Mouse (Mus musculus) MEL (cell line): ENCODE measurements around the gene Frrs1l. TPM values are rescaled to one million over a fixed set of nuclear protein-coding genes. Genes with fewer than 3 reads are reported as not detected.
A peak's percentile ranks its signal among the peaks of the same experiment; 100 is the strongest.

Experiments used
- DNase-seq: peaks from one replicate; pipeline ENCODE4 v3.0.0; 2011; ENCODE audit warnings: low read depth, low spot score
- H3K27ac ChIP-seq: 2 replicates; pipeline ENCODE4 v1.5.1; 2012; ENCODE audit warnings: low read depth, mild to moderate bottlenecking, control low read depth, low read length, moderate library complexity; ENCODE audit not compliant: control insufficient read depth
- H3K27me3 ChIP-seq, 2 experiments: fragments of 150-350 bp in 1 of 2; sonication (generic) in 1 of 2; 2 replicates each; pipeline ENCODE4 v1.6.1; 2012; ENCODE audit warnings: low read length in 2 of 2, mild to moderate bottlenecking in 2 of 2, improper control_type of control experiment in 1 of 2, moderate library complexity in 1 of 2; ENCODE audit not compliant: insufficient read depth in 2 of 2, control insufficient read depth in 1 of 2
- H3K36me3 ChIP-seq, 2 experiments: 2 replicates each; pipeline ENCODE4 v1.6.1; 2012 to 2014; ENCODE audit warnings: low read length in 2 of 2, improper control_type of control experiment in 1 of 2, inconsistent platforms in 1 of 2, mild to moderate bottlenecking in 1 of 2; ENCODE audit not compliant: insufficient read depth in 2 of 2, control insufficient read depth in 1 of 2
- H3K4me1 ChIP-seq, 2 experiments: fragments of 150-350 bp in 1 of 2; sonication (generic) in 1 of 2; 2 replicates each; pipeline ENCODE4 v1.6.1; 2012; ENCODE audit warnings: low read length in 2 of 2, improper control_type of control experiment in 1 of 2, mild to moderate bottlenecking in 1 of 2; ENCODE audit not compliant: insufficient read depth in 2 of 2, control insufficient read depth in 1 of 2
- H3K4me3 ChIP-seq, 2 experiments: fragments of 150-350 bp in 1 of 2; sonication (generic) in 1 of 2; 2 replicates each; pipeline ENCODE4 v1.5.1; 2012; ENCODE audit warnings: low read depth in 2 of 2, low read length in 2 of 2, mild to moderate bottlenecking in 2 of 2, moderate library complexity in 2 of 2, control low read depth in 1 of 2, improper control_type of control experiment in 1 of 2; ENCODE audit not compliant: control insufficient read depth in 1 of 2, insufficient read depth in 1 of 2
- H3K79me2 ChIP-seq: 2 replicates; pipeline ENCODE4 v1.6.1; 2012; ENCODE audit warnings: mild to moderate bottlenecking, low read length, moderate library complexity; ENCODE audit not compliant: control insufficient read depth, poor library complexity, insufficient read depth
- H3K9ac ChIP-seq: 2 replicates; pipeline ENCODE4 v1.6.1; 2012; ENCODE audit warnings: low read depth, mild to moderate bottlenecking, control low read depth, low read length, moderate library complexity; ENCODE audit not compliant: control insufficient read depth, poor library complexity, severe bottlenecking
- H3K9me3 ChIP-seq: fragments of 150-350 bp; sonication (generic); replicated peaks from 2 replicates; pipeline ENCODE4 v1.6.1; 2012; ENCODE audit warnings: mild to moderate bottlenecking, low read length, improper control_type of control experiment, moderate library complexity; ENCODE audit not compliant: insufficient read depth
- CHD2 ChIP-seq: IDR thresholded peaks from 2 replicates; pipeline ENCODE4 v1.6.1; 2011; ENCODE audit warnings: low read length, improper control_type of control experiment
- CTCF ChIP-seq, 3 experiments: IDR thresholded peaks in 2 of 3; conservative IDR thresholded peaks in 1 of 3; 2 replicates each; pipeline ENCODE4 v1.5.1; 2011 to 2012; ENCODE audit warnings: low read length in 3 of 3, low read depth in 2 of 3, mild to moderate bottlenecking in 2 of 3, improper control_type of control experiment in 1 of 3, inconsistent platforms in 1 of 3, mixed read lengths in 1 of 3, moderate library complexity in 1 of 3; ENCODE audit not compliant: control insufficient read depth in 1 of 3, insufficient read depth in 1 of 3, poor library complexity in 1 of 3, severe bottlenecking in 1 of 3
- JUND ChIP-seq: IDR thresholded peaks from 2 replicates; pipeline ENCODE4 v1.6.1; 2011; ENCODE audit warnings: low read depth, mild to moderate bottlenecking, improper control_type of control experiment, low read length
- MAFK ChIP-seq: IDR thresholded peaks from 2 replicates; pipeline ENCODE4 v1.6.1; 2011; ENCODE audit warnings: low read depth, mild to moderate bottlenecking, low read length, improper control_type of control experiment, borderline replicate concordance
- MAX ChIP-seq: IDR thresholded peaks from 2 replicates; pipeline ENCODE4 v1.6.1; 2011; ENCODE audit warnings: low read length, improper control_type of control experiment
- MAZ ChIP-seq: IDR thresholded peaks from 2 replicates; pipeline ENCODE4 v1.6.1; 2012; ENCODE audit warnings: low read depth, mild to moderate bottlenecking, inconsistent platforms, low read length, improper control_type of control experiment
- MEF2A ChIP-seq: IDR thresholded peaks from 2 replicates; pipeline ENCODE4 v1.6.1; 2014; ENCODE audit warnings: low read depth, mild to moderate bottlenecking, inconsistent platforms, low read length, improper control_type of control experiment; ENCODE audit not compliant: poor library complexity, insufficient replicate concordance, severe bottlenecking; ENCODE audit errors: extremely low read depth
- MXI1 ChIP-seq: IDR thresholded peaks from 2 replicates; pipeline ENCODE4 v1.6.1; 2011; ENCODE audit warnings: mild to moderate bottlenecking, low read depth, low read length, improper control_type of control experiment
- MYC ChIP-seq: IDR thresholded peaks from 2 replicates; pipeline ENCODE4 v1.6.1; 2011; ENCODE audit warnings: low read depth, mild to moderate bottlenecking, low read length, improper control_type of control experiment, moderate library complexity
- NELFE ChIP-seq: IDR thresholded peaks from 2 replicates; pipeline ENCODE4 v1.6.1; 2011; ENCODE audit warnings: low read depth, low read length, improper control_type of control experiment
- POLR2A ChIP-seq, 2 experiments: IDR thresholded peaks; 2 replicates each; pipeline ENCODE4 v1.6.1; 2011 to 2012; ENCODE audit warnings: low read length in 2 of 2, mild to moderate bottlenecking in 2 of 2, control low read depth in 1 of 2, improper control_type of control experiment in 1 of 2, low read depth in 1 of 2, moderate library complexity in 1 of 2; ENCODE audit not compliant: control insufficient read depth in 1 of 2, insufficient read depth in 1 of 2, poor library complexity in 1 of 2
- POLR2AphosphoS5 ChIP-seq: IDR thresholded peaks from 2 replicates; pipeline ENCODE4 v1.6.1; 2012; ENCODE audit warnings: low read depth, borderline replicate concordance, mild to moderate bottlenecking, inconsistent platforms, low read length, moderate library complexity, mixed read lengths
- RAD21 ChIP-seq: IDR thresholded peaks from 2 replicates; pipeline ENCODE4 v1.6.1; 2011; ENCODE audit warnings: mild to moderate bottlenecking, low read depth, low read length, improper control_type of control experiment
- SMC3 ChIP-seq: IDR thresholded peaks from 2 replicates; pipeline ENCODE4 v1.6.1; 2011; ENCODE audit warnings: low read depth, low read length, improper control_type of control experiment
- TCF12 ChIP-seq: IDR thresholded peaks from 2 replicates; pipeline ENCODE4 v1.6.1; 2014; ENCODE audit warnings: low read depth, mild to moderate bottlenecking, inconsistent platforms, low read length, improper control_type of control experiment, moderate library complexity
- UBTF ChIP-seq: IDR thresholded peaks from 2 replicates; pipeline ENCODE4 v1.6.1; 2012; ENCODE audit warnings: low read depth, mild to moderate bottlenecking, inconsistent platforms, low read length, improper control_type of control experiment, moderate library complexity, borderline replicate concordance; ENCODE audit not compliant: insufficient read depth
- USF2 ChIP-seq, 2 experiments: IDR thresholded peaks; 2 replicates each; pipeline ENCODE4 v1.6.1; 2011 to 2012; ENCODE audit warnings: improper control_type of control experiment in 2 of 2, low read length in 2 of 2, borderline replicate concordance in 1 of 2, inconsistent platforms in 1 of 2, low read depth in 1 of 2, mild to moderate bottlenecking in 1 of 2; ENCODE audit not compliant: insufficient read depth in 1 of 2
- ZC3H11A ChIP-seq: IDR thresholded peaks from 2 replicates; pipeline ENCODE4 v1.6.1; 2012; ENCODE audit warnings: low read depth, mild to moderate bottlenecking, inconsistent platforms, low read length, improper control_type of control experiment
- ZKSCAN1 ChIP-seq: IDR thresholded peaks from 2 replicates; pipeline ENCODE4 v1.6.1; 2012; ENCODE audit warnings: low read depth, mild to moderate bottlenecking, inconsistent platforms, low read length, improper control_type of control experiment, moderate library complexity
- ZMIZ1 ChIP-seq: IDR thresholded peaks from 2 replicates; pipeline ENCODE4 v1.6.1; 2012; ENCODE audit warnings: low read depth, mild to moderate bottlenecking, inconsistent platforms, low read length, improper control_type of control experiment, moderate library complexity
- ZNF384 ChIP-seq: IDR thresholded peaks from 2 replicates; pipeline ENCODE4 v1.6.1; 2012; ENCODE audit warnings: low read depth, mild to moderate bottlenecking, inconsistent platforms, low read length, improper control_type of control experiment
- polyA plus RNA-seq, 2 experiments: library from polyadenylated mRNA; stranded (reverse) in 1 of 2; unstranded in 1 of 2; fragments of >175 nt in 1 of 2; fragments of >200 nt in 1 of 2; gene quantifications; 2 replicates each; pipeline versions ENCODE4 v1.2.1 to v1.2.4; 2012; ENCODE audit warnings: low replicate concordance in 2 of 2, low read depth in 1 of 2; ENCODE audit not compliant: insufficient read length in 2 of 2, insufficient read depth in 1 of 2, missing spikeins in 1 of 2
- total RNA-seq: library from RNA; depleted of rRNA; stranded (reverse); fragments of 300-350 nt; gene quantifications from 2 replicates; pipeline ENCODE4 v1.2.3, GENCODE M21; 2012

Gene Frrs1l
- total and polyA plus RNA-seq, 3 experiments: not detected

DNA sequence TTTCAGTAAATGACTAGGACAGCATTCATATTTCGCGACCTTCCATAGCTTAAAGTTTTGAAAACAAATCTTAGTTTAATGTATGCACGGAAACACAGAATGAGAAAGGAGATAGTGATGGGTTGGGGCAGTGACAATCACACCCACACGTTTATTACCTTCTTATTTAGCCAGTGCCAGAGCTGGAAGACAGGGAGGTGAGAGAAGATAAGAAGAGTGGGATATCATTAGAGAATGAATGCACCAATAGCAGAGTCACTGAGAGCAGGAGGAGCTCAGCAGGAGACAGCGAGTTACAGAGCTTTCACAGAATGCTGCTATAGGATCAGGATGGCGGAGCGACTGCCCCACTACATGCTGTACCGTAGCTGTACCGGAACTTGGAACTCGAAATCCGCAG is 68.0 kb downstream of the Frrs1l start:
- Histone ChIP-seq H3K9me3 (no peaks in the 10 kb centered on the region), H3K27me3 (no peaks in the 10 kb centered on the region), H3K4me1 (no peaks in the 10 kb centered on the region), H3K27ac (no peak overlapping the region), H3K36me3 (peaks cover 6 to 25% of the 10 kb centered on the region in 2 experiments), H3K9ac (no peak overlapping the region), H3K79me2 (no peaks in the 10 kb centered on the region), H3K4me3 (no peak overlapping the region)
- no peak for TF ChIP-seq MAFK
- TF ChIP-seq ZC3H11A: no peak
- no peak for TF ChIP-seq POLR2A (IDR thresholded peaks at IDR 0.05; ENCODE audit: control insufficient read depth in 1 of 2, insufficient read depth in 1 of 2, low read depth in 1 of 2, low read length in 2 of 2, poor library complexity in 1 of 2)
- no peak for TF ChIP-seq NELFE
- no peak for TF ChIP-seq TCF12
- no peak for TF ChIP-seq JUND
- TF ChIP-seq CHD2: no peak
- no peak for TF ChIP-seq CTCF (IDR thresholded peaks at IDR 0.05 in 2 of 3, conservative IDR thresholded peaks at IDR 0.05 in 1 of 3; ENCODE audit: control insufficient read depth in 1 of 3, insufficient read depth in 1 of 3, low read depth in 2 of 3, low read length in 3 of 3, poor library complexity in 1 of 3, severe bottlenecking in 1 of 3)
- TF ChIP-seq ZKSCAN1: no peak
- TF ChIP-seq MYC: no peak
- no peak for TF ChIP-seq SMC3
- TF ChIP-seq ZNF384: no peak
- TF ChIP-seq RAD21: no peak
- no peak for TF ChIP-seq MAX
- no peak for TF ChIP-seq MEF2A
- TF ChIP-seq MAZ: no peak
- no peak for TF ChIP-seq ZMIZ1
- TF ChIP-seq USF2 (IDR thresholded peaks at IDR 0.05; ENCODE audit: borderline replicate concordance in 1 of 2, insufficient read depth in 1 of 2, low read depth in 1 of 2, low read length in 2 of 2): no peak
- no peak for TF ChIP-seq MXI1
- DNase-seq: peak; percentile 23

DNA sequence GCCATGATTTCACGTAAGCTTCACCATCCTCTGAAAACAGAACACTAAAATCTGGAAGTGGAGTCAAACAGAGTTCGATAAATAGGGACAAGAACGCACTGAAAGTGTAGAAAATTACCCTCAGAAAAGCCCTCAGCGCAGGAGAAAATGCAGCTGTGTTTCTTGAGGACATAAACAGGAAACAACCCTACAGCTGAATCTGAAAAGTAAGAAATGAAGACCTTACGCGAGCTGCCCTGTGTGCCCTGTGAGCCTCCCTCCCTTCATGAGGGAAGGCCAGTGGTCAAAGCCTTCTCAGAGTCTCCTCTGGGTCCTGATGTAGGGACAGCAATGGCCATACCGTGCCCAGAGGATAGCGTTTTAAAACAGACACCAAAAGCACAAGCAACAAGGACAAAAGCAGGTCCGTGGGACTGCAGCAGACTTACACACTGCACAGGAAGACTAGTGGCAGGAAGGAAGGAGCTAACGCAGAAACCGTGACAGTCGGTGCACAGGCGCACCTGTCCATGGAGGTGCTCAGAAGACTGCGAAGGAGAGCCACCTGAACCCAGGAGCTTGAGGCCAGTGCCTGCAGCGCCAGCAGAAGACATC is 74.4 kb downstream of the Frrs1l start:
- TF ChIP-seq NELFE (no peak), POLR2AphosphoS5 (no peak), MAFK (no peak), UBTF (no peak), ZKSCAN1 (no peak), POLR2A (IDR thresholded peaks at IDR 0.05; ENCODE audit: control insufficient read depth in 1 of 2, insufficient read depth in 1 of 2, low read depth in 1 of 2, low read length in 2 of 2, poor library complexity in 1 of 2) (no peak)
- TF ChIP-seq, all 39 proteins: peak for 0
- Histone ChIP-seq H3K4me1 (no peaks in the 10 kb centered on the region), H3K9ac (no peak overlapping the region), H3K4me3 (no peak overlapping the region), H3K79me2 (no peaks in the 10 kb centered on the region), H3K9me3 (no peaks in the 10 kb centered on the region), H3K36me3 (peaks cover 2 to 19% of the 10 kb centered on the region in 2 experiments), H3K27me3 (no peaks in the 10 kb centered on the region), H3K27ac (no peak overlapping the region)
- no peak for DNase-seq
